Mouse (Mus musculus) myocyte (in vitro differentiated cells): ENCODE measurements around the gene Psmc3ip. TPM values are rescaled to one million over a fixed set of nuclear protein-coding genes. Genes with fewer than 3 reads are reported as not detected.
A peak's percentile ranks its signal among the peaks of the same experiment; 100 is the strongest.

Source experiments
- H3K27me3 ChIP-seq: one replicate; pipeline ENCODE4 v1.6.1; 2011; ENCODE audit not compliant: control insufficient read depth, insufficient read depth, insufficient read length
- H3K36me3 ChIP-seq: one replicate; pipeline ENCODE4 v1.6.1; 2011; ENCODE audit not compliant: control insufficient read depth, insufficient read depth
- H3K4me2 ChIP-seq: one replicate; pipeline ENCODE4 v1.6.1; 2011; ENCODE audit warnings: low read depth, control low read depth
- H3K4me3 ChIP-seq: one replicate; pipeline ENCODE4 v1.5.1; 2011; ENCODE audit warnings: mild to moderate bottlenecking, control low read depth, moderate library complexity
- H3K79me2 ChIP-seq: one replicate; pipeline ENCODE4 v1.6.1; 2011; ENCODE audit not compliant: control insufficient read depth, insufficient read depth
- H3ac ChIP-seq: one replicate; pipeline ENCODE4 v1.6.1; 2011; ENCODE audit not compliant: control insufficient read depth, insufficient read length
- CEBPB ChIP-seq: IDR thresholded peaks from 2 replicates; pipeline ENCODE4 v1.6.1; 2011; ENCODE audit warnings: mild to moderate bottlenecking, moderate library complexity; ENCODE audit not compliant: poor library complexity, insufficient read depth, severe bottlenecking
- E2F4 ChIP-seq: IDR thresholded peaks from one replicate; pipeline ENCODE4 v1.6.1; 2011; ENCODE audit warnings: mild to moderate bottlenecking, control low read depth, moderate library complexity; ENCODE audit not compliant: insufficient read depth
- MAX ChIP-seq: IDR thresholded peaks from one replicate; pipeline ENCODE4 v1.6.1; 2011; ENCODE audit warnings: low read depth, mild to moderate bottlenecking, control low read depth
- MYOD1 ChIP-seq, 3 experiments: IDR thresholded peaks; one replicate each; pipeline ENCODE4 v1.6.1; 2011; ENCODE audit warnings: control low read depth in 2 of 3, low read depth in 2 of 3, mild to moderate bottlenecking in 2 of 3, moderate library complexity in 1 of 3; ENCODE audit not compliant: insufficient read length in 2 of 3, control insufficient read depth in 1 of 3
- MYOG ChIP-seq, 3 experiments: IDR thresholded peaks; one replicate each; pipeline ENCODE4 v1.6.1; 2011; ENCODE audit warnings: control low read depth in 2 of 3, low read depth in 2 of 3, mild to moderate bottlenecking in 2 of 3; ENCODE audit not compliant: insufficient read length in 2 of 3, control insufficient read depth in 1 of 3, insufficient read depth in 1 of 3
- POLR2A ChIP-seq: IDR thresholded peaks from one replicate; pipeline ENCODE4 v1.6.1; 2011; ENCODE audit warnings: low read depth, mild to moderate bottlenecking, control low read depth, moderate library complexity; ENCODE audit not compliant: insufficient read length
- POLR2AphosphoS2 ChIP-seq: IDR thresholded peaks from one replicate; pipeline ENCODE4 v1.6.1; 2011; ENCODE audit warnings: low read depth, control low read depth; ENCODE audit not compliant: insufficient read length
- REST ChIP-seq: IDR thresholded peaks from one replicate; pipeline ENCODE4 v1.6.1; 2011; ENCODE audit warnings: mild to moderate bottlenecking, control low read depth, moderate library complexity; ENCODE audit not compliant: insufficient read depth, insufficient read length
- SRF ChIP-seq: IDR thresholded peaks from one replicate; pipeline ENCODE4 v1.6.1; 2011; ENCODE audit warnings: low read depth; ENCODE audit not compliant: control insufficient read depth, insufficient read length
- TCF12 ChIP-seq: IDR thresholded peaks from one replicate; pipeline ENCODE4 v1.6.1; 2011; ENCODE audit warnings: mild to moderate bottlenecking, control low read depth; ENCODE audit not compliant: poor library complexity, insufficient read depth, severe bottlenecking
- TCF3 ChIP-seq: IDR thresholded peaks from one replicate; pipeline ENCODE4 v1.6.1; 2011; ENCODE audit warnings: low read depth, control low read depth; ENCODE audit not compliant: insufficient read length
- USF1 ChIP-seq: IDR thresholded peaks from one replicate; pipeline ENCODE4 v1.6.1; 2011; ENCODE audit warnings: low read depth, mild to moderate bottlenecking, control low read depth, moderate library complexity
- polyA plus RNA-seq: library from polyadenylated mRNA; unstranded; fragments of >200 nt; fragmentation: generic; extraction: Trizol; gene quantifications from one replicate; pipeline ENCODE4 v1.2.1, GENCODE M21; 2012; ENCODE audit warnings: missing spikeins

Gene Psmc3ip
- polyA plus RNA-seq, 1 experiment = 7.1 TPM

DNA sequence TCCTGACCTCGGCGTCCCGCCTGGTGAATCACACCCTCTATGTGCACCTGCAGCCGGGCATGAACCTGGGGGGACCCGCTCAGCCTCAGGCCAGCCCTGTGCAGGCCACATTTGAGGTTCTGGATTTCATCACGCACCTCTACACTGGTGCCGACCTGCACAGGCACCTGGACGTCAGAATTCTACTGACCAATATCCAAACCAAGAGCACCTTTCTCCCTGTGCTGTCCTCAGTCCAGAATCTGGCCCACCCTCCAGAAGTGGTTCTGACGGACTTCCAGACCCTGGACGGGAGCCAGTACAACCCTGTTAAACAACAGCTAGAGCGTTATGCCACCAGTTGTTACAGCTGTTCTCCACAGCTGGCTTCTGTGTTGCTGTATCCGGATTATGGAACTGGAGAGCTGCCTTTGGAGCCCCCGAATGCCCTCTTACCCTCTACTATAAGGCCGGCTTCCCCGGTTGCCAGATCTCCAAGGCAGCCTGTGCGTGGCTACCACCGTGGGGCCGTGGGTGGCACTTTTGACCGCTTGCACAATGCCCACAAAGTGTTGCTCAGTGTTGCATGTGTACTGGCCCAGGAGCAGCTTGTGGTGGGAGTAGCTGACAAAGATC lies 12.0 kb downstream of the Psmc3ip start:
- TF ChIP-seq CEBPB (peak; percentile 92), POLR2A (peak; percentile 51), MYOD1 (IDR thresholded peaks at IDR 0.05; ENCODE audit: control insufficient read depth in 1 of 3, insufficient read length in 2 of 3, low read depth in 2 of 3) (peak in 2 of 3 experiments; percentile 25 to 27), MYOG (IDR thresholded peaks at IDR 0.05; ENCODE audit: control insufficient read depth in 1 of 3, insufficient read depth in 1 of 3, insufficient read length in 2 of 3, low read depth in 2 of 3) (no peak)
- Histone ChIP-seq H3K4me2 (peak overlapping the region; percentile 96), H3K79me2 (peaks cover 20% of the 10 kb centered on the region), H3K36me3 (no peaks in the 10 kb centered on the region), H3ac (peak overlapping the region; percentile 78), H3K4me3 (peak overlapping the region; percentile 97), H3K27me3 (no peaks in the 10 kb centered on the region)

DNA sequence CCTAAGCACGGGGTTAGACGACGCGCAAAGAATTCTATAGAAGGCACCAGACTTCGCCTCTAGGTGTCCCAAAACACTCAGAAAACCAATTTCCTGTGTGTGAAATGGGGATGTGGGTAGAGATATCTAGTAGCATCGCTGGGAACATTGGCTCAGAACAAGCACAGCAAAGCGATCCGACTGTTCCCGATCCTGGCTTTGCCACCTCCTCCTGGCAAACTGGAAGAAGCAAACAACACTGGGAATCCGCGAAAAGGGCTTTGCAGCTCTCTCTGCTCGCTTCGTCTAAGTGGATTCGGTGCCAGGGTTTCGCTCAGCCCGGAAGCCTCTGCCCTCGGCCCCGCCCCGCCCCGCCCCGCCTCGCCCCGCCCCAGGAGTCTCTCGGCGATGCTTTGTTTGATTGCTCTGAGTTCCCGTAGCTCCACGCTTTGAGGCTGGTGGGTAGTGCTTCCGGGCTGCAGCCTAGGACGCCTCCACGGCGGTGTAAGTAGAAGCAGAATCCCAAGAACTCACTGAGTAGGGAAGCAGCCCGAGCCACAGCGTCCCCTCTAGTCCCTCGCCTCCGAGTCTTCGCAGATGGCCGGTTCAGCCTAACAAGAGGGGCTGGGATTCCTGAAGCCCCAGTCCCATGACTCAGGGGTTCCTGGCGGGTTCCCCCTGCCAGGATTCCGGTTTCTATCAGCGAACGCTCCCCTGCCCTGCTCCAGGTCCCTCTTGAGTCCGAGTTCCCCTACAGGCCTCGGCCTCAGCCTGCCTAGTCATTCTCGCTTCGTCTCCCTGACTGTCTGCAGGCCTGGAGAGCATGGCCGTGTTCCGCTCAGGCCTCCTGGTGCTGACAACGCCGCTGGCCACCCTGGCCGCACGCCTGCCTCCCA lies 12.8 kb downstream of the Psmc3ip start, which contains the start of gene Coasy:
TSS of gene Coasy (plus strand) at position 358 of the 875 bp plus-strand sequence.
- H3K4me3 ChIP-seq = peak within 1 kb of the TSS; percentile 97
- peak within 1 kb of the TSS; percentile 96 for H3K4me2 ChIP-seq
- H3K36me3 ChIP-seq = no peaks in the 10 kb centered on the region
- peak within 1 kb of the TSS; percentile 78 for H3ac ChIP-seq
- peaks cover 14% of the 10 kb centered on the region for H3K79me2 ChIP-seq
- H3K27me3 ChIP-seq = no peaks in the 10 kb centered on the region
- TF ChIP-seq MYOG (IDR thresholded peaks at IDR 0.05; ENCODE audit: control insufficient read depth in 1 of 3, insufficient read depth in 1 of 3, insufficient read length in 2 of 3, low read depth in 2 of 3) (peak in 1 of 3 experiments; percentile 15), TCF3 (no peak), REST (no peak), CEBPB (no peak), TCF12 (no peak), MYOD1 (IDR thresholded peaks at IDR 0.05; ENCODE audit: control insufficient read depth in 1 of 3, insufficient read length in 2 of 3, low read depth in 2 of 3) (no peak), USF1 (no peak), SRF (no peak), E2F4 (no peak), MAX (no peak), POLR2A (peak; percentile 75), POLR2AphosphoS2 (peak; percentile 68)

DNA sequence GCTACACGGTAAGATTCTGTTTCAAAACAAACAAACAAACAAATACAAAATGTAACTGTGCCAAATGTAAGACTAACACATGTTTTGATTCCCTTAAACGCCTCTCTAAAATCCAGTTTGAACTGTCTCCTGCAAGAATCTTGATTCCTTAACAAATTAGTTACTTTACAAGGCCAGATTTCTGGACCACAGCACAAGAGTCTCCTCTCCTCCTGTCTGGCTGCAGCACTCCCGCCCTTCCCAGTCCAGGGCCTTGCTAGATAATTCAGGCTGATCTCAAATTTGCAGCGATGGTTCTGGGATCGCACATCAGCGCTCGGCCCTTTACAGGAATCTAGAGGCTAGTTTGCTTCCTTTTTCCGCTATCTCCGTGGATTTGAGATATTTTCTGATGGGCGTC lies 13.6 kb downstream of the Psmc3ip start:
- Histone ChIP-seq H3K27me3 (no peaks in the 10 kb centered on the region), H3K4me3 (peak overlapping the region; percentile 97), H3K79me2 (peaks cover 10% of the 10 kb centered on the region), H3K36me3 (no peaks in the 10 kb centered on the region), H3K4me2 (peak overlapping the region; percentile 95), H3ac (no peak overlapping the region)
- TF ChIP-seq POLR2AphosphoS2 = no peak

DNA sequence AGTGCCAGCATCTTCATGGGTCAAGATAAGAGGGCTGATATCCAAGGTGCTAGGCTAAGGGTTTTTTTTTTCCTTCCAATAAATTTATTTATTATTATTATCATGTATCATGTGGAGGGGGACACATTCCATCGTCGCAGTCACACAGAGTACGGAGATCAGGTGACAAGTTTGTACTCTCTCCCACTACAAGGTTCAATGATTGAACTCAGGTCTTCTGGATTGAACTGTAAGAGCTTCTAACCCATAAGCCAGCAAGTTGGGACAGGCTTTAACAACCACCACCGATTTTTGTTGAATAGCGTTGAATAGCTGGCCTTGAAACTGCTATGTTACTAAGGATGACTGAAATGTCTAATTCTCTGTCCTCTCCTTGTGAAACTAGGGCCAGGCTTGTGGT lies 14.8 kb downstream of the Psmc3ip start:
- Histone ChIP-seq H3K79me2 (peaks cover 10% of the 10 kb centered on the region), H3K27me3 (no peaks in the 10 kb centered on the region)

More for the DNA sequence above, 14.8 kb downstream of the Psmc3ip start:
- H3K36me3 ChIP-seq = no peaks in the 10 kb centered on the region
- H3K4me3 ChIP-seq = no peak overlapping the region
- H3ac ChIP-seq = no peak overlapping the region
- TF ChIP-seq TCF12 (no peak), CEBPB (no peak), MYOD1 (IDR thresholded peaks at IDR 0.05; ENCODE audit: control insufficient read depth in 1 of 3, insufficient read length in 2 of 3, low read depth in 2 of 3) (no peak), USF1 (no peak), REST (no peak), E2F4 (no peak), SRF (no peak), POLR2AphosphoS2 (no peak), MYOG (IDR thresholded peaks at IDR 0.05; ENCODE audit: control insufficient read depth in 1 of 3, insufficient read depth in 1 of 3, insufficient read length in 2 of 3, low read depth in 2 of 3) (no peak), POLR2A (no peak), TCF3 (no peak), MAX (no peak)
- H3K4me2 ChIP-seq = no peak overlapping the region
